Mouse (Mus musculus) CH12.LX (cell line): Measurements from ENCODE around the gene Morn4. TPM values are rescaled to one million over a fixed set of nuclear protein-coding genes. Genes with fewer than 3 reads are reported as not detected.

Experiments
- DNase-seq: peaks from one replicate; pipeline ENCODE4 v3.0.0-alpha.2; 2013; ENCODE audit errors: extremely low read depth
- H3K27ac ChIP-seq: 2 replicates; pipeline ENCODE4 v1.5.1; 2012; ENCODE audit warnings: low read depth, mild to moderate bottlenecking, control low read depth, moderate library complexity; ENCODE audit not compliant: insufficient read depth
- H3K27me3 ChIP-seq: replicated peaks from 2 replicates; pipeline ENCODE3; 2012; ENCODE audit warnings: inconsistent platforms
- H3K36me3 ChIP-seq, 2 experiments: replicated peaks in 1 of 2; 2 replicates each; pipeline versions ENCODE3 to v1.6.1; 2012; ENCODE audit warnings: inconsistent platforms in 1 of 2, low read length in 1 of 2, mild to moderate bottlenecking in 1 of 2, mixed read lengths in 1 of 2, moderate library complexity in 1 of 2; ENCODE audit not compliant: control insufficient read depth in 1 of 2, insufficient read depth in 1 of 2
- H3K4me1 ChIP-seq, 2 experiments: 2 replicates each; pipeline ENCODE4 v1.6.1; 2012; ENCODE audit warnings: inconsistent platforms in 1 of 2, moderate library complexity in 1 of 2; ENCODE audit not compliant: insufficient read depth in 2 of 2, control insufficient read depth in 1 of 2
- H3K4me2 ChIP-seq: 2 replicates; pipeline ENCODE4 v1.6.1; 2012; ENCODE audit warnings: low read depth, mild to moderate bottlenecking, control low read depth; ENCODE audit not compliant: poor library complexity, insufficient read depth, severe bottlenecking
- H3K4me3 ChIP-seq, 3 experiments: fragments of 150-350 bp in 1 of 3; sonication (generic) in 1 of 3; replicated peaks in 1 of 3; 2 replicates each; pipeline versions ENCODE3 to v1.5.1; 2011 to 2012; ENCODE audit warnings: low read depth in 2 of 3, low read length in 2 of 3, mild to moderate bottlenecking in 2 of 3, moderate library complexity in 2 of 3, control low read depth in 1 of 3, improper control_type of control experiment in 1 of 3, inconsistent platforms in 1 of 3, mixed read lengths in 1 of 3; ENCODE audit not compliant: poor library complexity in 1 of 3
- H3K79me2 ChIP-seq: replicated peaks from 2 replicates; pipeline ENCODE4 v1.6.1; 2012; ENCODE audit warnings: mild to moderate bottlenecking, moderate library complexity; ENCODE audit not compliant: control insufficient read depth, poor library complexity, insufficient read depth, severe bottlenecking; ENCODE audit errors: extremely low read depth
- H3K9ac ChIP-seq: 2 replicates; pipeline ENCODE4 v1.6.1; 2012; ENCODE audit warnings: low read depth, mild to moderate bottlenecking, control low read depth, moderate library complexity; ENCODE audit not compliant: insufficient read depth
- H3K9me3 ChIP-seq: replicated peaks from 2 replicates; pipeline ENCODE3; 2012; ENCODE audit warnings: low read length, inconsistent platforms, mixed read lengths
- ELF1 ChIP-seq: IDR thresholded peaks from 2 replicates; pipeline ENCODE4 v1.6.1; 2014; ENCODE audit warnings: low read depth, mild to moderate bottlenecking, inconsistent platforms, low read length, improper control_type of control experiment
- EP300 ChIP-seq: IDR thresholded peaks from 2 replicates; pipeline ENCODE4 v1.6.1; 2011; ENCODE audit warnings: low read length, improper control_type of control experiment
- ETS1 ChIP-seq: conservative IDR thresholded peaks from 2 replicates; pipeline ENCODE4 v1.6.1; 2012; ENCODE audit warnings: low read depth, mild to moderate bottlenecking, inconsistent platforms, low read length, improper control_type of control experiment, moderate library complexity
- JUN ChIP-seq: IDR thresholded peaks from 2 replicates; pipeline ENCODE4 v1.6.1; 2011; ENCODE audit warnings: low read depth, mild to moderate bottlenecking, low read length, improper control_type of control experiment, moderate library complexity; ENCODE audit not compliant: insufficient read depth
- MAFK ChIP-seq: IDR thresholded peaks from 2 replicates; pipeline ENCODE4 v1.6.1; 2011; ENCODE audit warnings: low read length, improper control_type of control experiment; ENCODE audit not compliant: insufficient replicate concordance
- MEF2A ChIP-seq: IDR thresholded peaks from 2 replicates; pipeline ENCODE4 v1.6.1; 2014; ENCODE audit warnings: low read depth, mild to moderate bottlenecking, inconsistent platforms, low read length, improper control_type of control experiment, borderline replicate concordance
- MYC ChIP-seq: IDR thresholded peaks from 2 replicates; pipeline ENCODE4 v1.6.1; 2011; ENCODE audit warnings: low read depth, mild to moderate bottlenecking, improper control_type of control experiment, low read length
- NELFE ChIP-seq: IDR thresholded peaks from 2 replicates; pipeline ENCODE4 v1.6.1; 2011; ENCODE audit warnings: low read depth, low read length, improper control_type of control experiment
- PAX5 ChIP-seq: IDR thresholded peaks from 2 replicates; pipeline ENCODE4 v1.6.1; 2012; ENCODE audit warnings: low read length, inconsistent platforms, mixed read lengths
- POLR2A ChIP-seq: IDR thresholded peaks from 2 replicates; pipeline ENCODE4 v1.6.1; 2011; ENCODE audit warnings: low read depth, mild to moderate bottlenecking, improper control_type of control experiment, low read length
- POLR2AphosphoS2 ChIP-seq: IDR thresholded peaks from 2 replicates; pipeline ENCODE4 v1.6.1; 2011; ENCODE audit warnings: low read depth, low read length, improper control_type of control experiment
- SIN3A ChIP-seq: IDR thresholded peaks from 2 replicates; pipeline ENCODE4 v1.6.1; 2012; ENCODE audit warnings: low read length, improper control_type of control experiment, inconsistent platforms
- TCF12 ChIP-seq: IDR thresholded peaks from 2 replicates; pipeline ENCODE4 v1.6.1; 2014; ENCODE audit warnings: low read depth, mild to moderate bottlenecking, inconsistent platforms, low read length, improper control_type of control experiment
- UBTF ChIP-seq: IDR thresholded peaks from 2 replicates; pipeline ENCODE4 v1.6.1; 2012; ENCODE audit warnings: low read depth, mild to moderate bottlenecking, inconsistent platforms, low read length, improper control_type of control experiment, moderate library complexity
- ZC3H11A ChIP-seq: IDR thresholded peaks from 2 replicates; pipeline ENCODE4 v1.6.1; 2012; ENCODE audit warnings: low read depth, mild to moderate bottlenecking, inconsistent platforms, low read length, improper control_type of control experiment
- ZKSCAN1 ChIP-seq: IDR thresholded peaks from 2 replicates; pipeline ENCODE4 v1.6.1; 2012; ENCODE audit warnings: low read depth, inconsistent platforms, low read length, improper control_type of control experiment, borderline replicate concordance
- ZMIZ1 ChIP-seq: IDR thresholded peaks from 2 replicates; pipeline ENCODE4 v1.6.1; 2012; ENCODE audit warnings: low read depth, mild to moderate bottlenecking, inconsistent platforms, low read length, improper control_type of control experiment
- ZNF384 ChIP-seq: IDR thresholded peaks from 2 replicates; pipeline ENCODE4 v1.6.1; 2012; ENCODE audit warnings: low read depth, low read length, improper control_type of control experiment, inconsistent platforms
- dilution Hi-C: fragments of 300-500 bp; cut with MboI; formaldehyde crosslinking; loops from 2 replicates; pipeline ENCODE4 v1.14.3; 2020; ENCODE audit warnings: low sequenced_read_pairs; ENCODE audit not compliant: extremely low pct_unique_long_range_greater_than_20kb, extremely low pct_ligation_motif_present
- in situ Hi-C: fragments of 300-500 bp; cut with MboI; formaldehyde crosslinking; loops from 3 replicates; pipeline ENCODE4 v1.14.3; 2019; ENCODE audit warnings: low sequenced_read_pairs, low pct_ligation_motif_present, low pct_unique_long_range_greater_than_20kb, mixed read lengths
- polyA plus RNA-seq: library from polyadenylated mRNA; unstranded; fragments of >175 nt; gene quantifications from 2 replicates; pipeline ENCODE4 v1.2.1, GENCODE M21; 2012; ENCODE audit warnings: low read depth; ENCODE audit not compliant: insufficient read length
- total RNA-seq, 2 experiments: library from RNA; depleted of rRNA; stranded (reverse); fragments of 300-350 nt in 1 of 2; fragments of >200 nt in 1 of 2; gene quantifications; 2 replicates each; pipeline ENCODE4 v1.2.3; 2012 to 2014

The Morn4 gene
- total and polyA plus RNA-seq, 3 experiments: 0.04 to 0.24 TPM; not detected in 1

GRCm38 (mm10) chr19:42068441-42069240 is 17.5 kb downstream of the Morn4 start:
- DNase-seq: no peak
- no peak overlapping the region for H3K9ac ChIP-seq
- 0 out of 2 replicates have a peak, but pooled peaks have one; percentile 9 for TF ChIP-seq ELF1
- TF ChIP-seq JUN: no peak
- TF ChIP-seq, all 38 proteins: peak for 1
- peaks cover 4% of the 10 kb centered on the region for H3K9me3 ChIP-seq
- peaks cover 18% of the 10 kb centered on the region for H3K27me3 ChIP-seq
- no peaks in the 10 kb centered on the region for H3K79me2 ChIP-seq
- H3K4me2 ChIP-seq: no peak overlapping the region
- H3K36me3 ChIP-seq: no peaks in the 10 kb centered on the region
- in situ Hi-C loops: no loop called here
- peaks cover 0 to 5% of the 10 kb centered on the region in 2 experiments; a peak in 1 of 4 replicates for H3K4me1 ChIP-seq
- dilution Hi-C loops: no loop called here
- no peak overlapping the region for H3K27ac ChIP-seq
- H3K4me3 ChIP-seq: no peak overlapping the region

DNA sequence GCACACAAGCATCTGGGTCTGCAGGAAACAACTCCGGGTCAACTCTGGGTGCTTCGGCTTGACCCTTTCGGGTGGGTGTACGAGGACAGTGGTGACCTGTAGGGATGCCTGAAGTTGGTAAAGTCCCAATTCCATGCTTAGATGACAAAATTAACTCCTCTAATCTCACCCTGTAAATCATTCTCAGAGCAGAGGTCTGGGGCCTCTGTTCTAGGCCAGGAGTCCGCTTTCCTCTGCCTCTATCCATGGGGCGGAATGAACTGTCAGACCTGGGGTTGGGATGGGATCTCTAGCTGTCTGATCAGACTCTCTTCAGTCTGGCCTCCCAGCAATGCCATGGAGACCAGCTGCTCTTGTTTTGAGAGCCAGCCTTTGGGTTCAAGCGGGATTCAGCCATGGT is 24.7 kb downstream of the Morn4 start:
- no peaks in the 10 kb centered on the region for H3K9me3 ChIP-seq
- H3K27me3 ChIP-seq: peaks cover 61% of the 10 kb centered on the region
- H3K79me2 ChIP-seq: no peaks in the 10 kb centered on the region
- H3K27ac ChIP-seq: no peak overlapping the region
- dilution Hi-C loops: no loop called here
- H3K36me3 ChIP-seq: no peaks in the 10 kb centered on the region
- H3K4me2 ChIP-seq: no peak overlapping the region
- no peaks in the 10 kb centered on the region for H3K4me1 ChIP-seq
- no peak overlapping the region for H3K9ac ChIP-seq
- DNase-seq: no peak
- in situ Hi-C loops: no loop called here
- H3K4me3 ChIP-seq: no peak overlapping the region
- no peak for TF ChIP-seq POLR2AphosphoS2
- no peak for TF ChIP-seq NELFE
- TF ChIP-seq PAX5: no peak
- no peak for TF ChIP-seq ELF1
- no peak for TF ChIP-seq MYC
- TF ChIP-seq MEF2A: no peak
- no peak for TF ChIP-seq ZC3H11A
- TF ChIP-seq MAFK: no peak
- TF ChIP-seq ZNF384: no peak

- H3K27me3 ChIP-seq: peaks cover 63% of the 10 kb centered on the region
- no peak for DNase-seq
- in situ Hi-C loops: no loop called here
- no peak overlapping the region for H3K4me3 ChIP-seq
- no peak overlapping the region for H3K4me2 ChIP-seq
- no peaks in the 10 kb centered on the region for H3K79me2 ChIP-seq
- no peak for TF ChIP-seq PAX5
- TF ChIP-seq TCF12: no peak
- TF ChIP-seq ZMIZ1: no peak
- TF ChIP-seq ETS1: no peak
- no peak for TF ChIP-seq POLR2A
- TF ChIP-seq ELF1: no peak
- TF ChIP-seq POLR2AphosphoS2: no peak
- TF ChIP-seq EP300: no peak
- no peak for TF ChIP-seq SIN3A
- no peak for TF ChIP-seq ZKSCAN1
- TF ChIP-seq UBTF: no peak
- TF ChIP-seq, all 38 proteins: peak for 0
- no peaks in the 10 kb centered on the region for H3K9me3 ChIP-seq
- H3K36me3 ChIP-seq: no peaks in the 10 kb centered on the region
- no peak overlapping the region for H3K27ac ChIP-seq
- no peak overlapping the region for H3K9ac ChIP-seq
- dilution Hi-C loops: no loop called here
- no peaks in the 10 kb centered on the region for H3K4me1 ChIP-seq
Observed at GRCm38 (mm10) chr19:42058426-42058825, 27.7 kb downstream of the Morn4 start.
